Mouse (Mus musculus) adrenal gland, postnatal 4 days (tissue): ENCODE data around the gene Slc12a9. TPM values are rescaled to one million over a fixed set of nuclear protein-coding genes. Genes with fewer than 3 reads are reported as not detected.
"Not testable (repeated sequence)": the region's sequence is repeated elsewhere in the genome, so short reads cannot be mapped to it uniquely, and the experiment has no call there.

ENCODE experiments used
- DNase-seq, 2 experiments: peaks; one replicate each; pipeline ENCODE4 v3.0.0; 2021 to 2022; ENCODE audit warnings: low spot score in 2 of 2, mixed read lengths in 2 of 2
- microRNA-seq: library from miRNA; unstranded; fragments of <30 nt; microRNA quantifications from one replicate; pipeline ENCODE4 v1.2.0, GENCODE M21; 2021
- total RNA-seq, 2 experiments: library from RNA; stranded (reverse); gene quantifications; 2 replicates each; pipeline ENCODE4 v1.2.3; 2021

The Slc12a9 gene
- total RNA-seq, 2 experiments from 2014 or later, result 16.3 to 19.4 TPM

- no peak for DNase-seq
These were observed 43.6 kb downstream of the Slc12a9 start for GRCm38 (mm10) chr5:137289591-137290365.

- DNase-seq, result no peak
These were observed 44.4 kb downstream of the Slc12a9 start for GRCm38 (mm10) chr5:137288999-137289470.

DNA sequence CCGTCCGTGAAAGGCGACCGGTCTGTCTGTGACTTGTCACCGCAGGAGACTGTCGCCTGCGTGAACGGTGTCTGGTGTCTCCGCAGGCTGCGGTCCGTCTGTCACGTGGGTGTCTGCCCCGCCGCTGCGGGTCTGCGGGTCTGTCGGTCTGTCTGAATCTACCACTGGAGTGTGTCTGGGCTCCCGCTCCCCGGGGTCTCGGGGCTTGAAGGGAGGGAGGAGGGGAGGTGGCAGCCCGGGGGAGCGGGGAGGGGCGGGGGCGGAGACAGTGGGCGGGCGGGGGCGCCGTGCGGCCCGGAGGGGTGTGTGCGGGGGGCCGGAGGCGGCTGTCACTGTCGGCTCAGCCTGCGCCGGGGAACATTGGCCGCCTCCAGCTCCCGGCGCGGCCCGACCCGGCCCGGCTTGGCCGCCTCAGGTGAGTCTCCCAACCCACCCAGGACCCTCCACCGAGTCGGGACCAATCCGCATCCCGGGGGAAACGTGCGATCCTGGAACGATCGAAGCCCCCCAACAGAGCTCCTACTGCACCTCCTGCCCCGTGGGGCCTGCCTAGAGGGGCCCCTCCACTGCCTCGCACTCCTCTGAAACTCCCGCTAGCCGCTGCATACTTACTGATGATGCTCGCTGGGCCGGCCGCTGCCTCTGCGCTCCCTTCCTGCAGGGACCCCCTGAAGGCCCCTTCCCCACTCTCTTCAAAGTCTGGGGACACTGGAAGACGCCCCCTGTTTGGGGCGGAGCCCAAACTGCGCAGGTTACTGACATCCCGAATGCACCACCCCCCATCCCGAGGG, 45.2 kb downstream of the Slc12a9 start:
- DNase-seq, result no peak

GRCm38 (mm10) chr5:137287032-137287952, 46.1 kb downstream of the Slc12a9 start, which contains the start of gene Ache:
Gene Ache, plus strand, starts transcription at chr5:137287519.
- DNase-seq, result no peak

DNA sequence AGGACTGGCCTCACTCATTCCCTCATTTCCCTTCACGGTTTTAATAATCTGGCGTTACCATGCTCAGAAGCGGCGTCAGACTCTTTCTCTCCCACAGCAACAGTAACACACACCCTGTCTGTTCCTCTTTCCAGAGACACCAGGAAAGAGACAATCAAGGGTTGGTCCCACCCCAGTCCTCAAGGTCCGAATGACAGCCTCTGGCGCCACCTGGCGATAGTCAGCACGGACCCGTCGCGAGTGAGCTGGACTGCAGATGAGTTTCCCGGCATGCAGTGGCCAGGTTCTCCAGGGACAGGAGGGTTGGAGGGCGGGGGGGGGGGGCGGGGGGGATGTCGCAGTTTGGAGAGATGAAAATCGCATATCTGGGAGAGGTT, 46.8 kb downstream of the Slc12a9 start:
- DNase-seq, result peak; percentile 70 to 76

DNA sequence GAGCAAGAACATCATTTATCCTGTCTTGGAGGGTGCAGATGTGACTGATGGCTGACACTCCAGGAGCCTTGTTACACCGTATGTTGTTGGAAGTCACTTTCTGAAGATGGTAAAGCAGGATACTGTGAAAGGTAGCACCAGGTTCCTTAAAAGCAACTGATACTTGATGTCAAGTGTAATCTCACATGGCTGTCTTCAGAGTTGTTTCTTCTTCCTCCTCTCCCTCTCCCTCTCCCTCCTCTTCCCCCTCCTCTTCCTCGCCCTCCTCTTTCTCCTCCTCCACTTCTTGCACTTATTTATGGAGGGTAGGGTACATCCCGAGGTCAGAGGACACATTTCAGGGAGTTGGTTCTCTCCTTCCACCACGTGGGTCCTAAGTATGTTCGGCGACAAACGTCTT, 47.4 kb downstream of the Slc12a9 start:
- DNase-seq, result no peak

GRCm38 (mm10) chr5:137285045-137285444, 48.4 kb downstream of the Slc12a9 start:
- DNase-seq, result peak in 1 of 2 experiments; percentile 47

GRCm38 (mm10) chr5:137284411-137284810, 49.0 kb downstream of the Slc12a9 start:
- DNase-seq, result not testable (repeated sequence)

- no peak for DNase-seq
These were observed 55.7 kb downstream of the Slc12a9 start for GRCm38 (mm10) chr5:137277360-137278342.

- DNase-seq, result no peak
These were observed 65.1 kb downstream of the Slc12a9 start for GRCm38 (mm10) chr5:137268131-137268910.

DNA sequence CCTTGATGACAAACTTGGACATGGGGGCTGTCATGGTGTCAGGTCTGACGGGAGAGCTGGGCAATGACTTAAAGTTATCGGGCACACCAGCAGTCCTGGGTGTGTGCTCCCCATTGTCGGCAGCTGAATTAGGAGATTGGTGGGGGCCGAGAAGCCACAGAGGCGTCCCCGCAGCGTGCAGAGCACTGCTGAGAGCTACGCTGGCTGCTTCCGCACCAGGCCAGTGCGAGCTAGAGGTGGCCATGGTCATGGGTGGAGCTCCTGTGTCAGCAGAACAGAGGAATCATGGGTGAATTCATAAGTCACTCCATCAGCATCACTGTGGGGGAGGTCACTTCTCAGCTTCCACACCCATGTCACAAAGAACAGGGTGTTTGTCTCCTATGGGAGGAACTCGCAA, 68.6 kb downstream of the Slc12a9 start:
- no peak for DNase-seq

Small RNAs within 50 kb of the gene (microRNA-seq; reads per million reads assigned to microRNA genes)
- 2.1 reads per million for gene Mir7036
- not detected for gene Mir8116

Other genes with a start within 250 kb of the Slc12a9 start
- 10 to 100 TPM; 36.2 to 46.0 TPM for gene Trim56, start 217.4 kb downstream of the Slc12a9 start, total RNA-seq
- not detected for gene Muc3, start 184.3 kb downstream of the Slc12a9 start, total RNA-seq
- under 1 TPM; 0.31 to 0.67 TPM for gene Muc3a, start 121.2 kb downstream of the Slc12a9 start, total RNA-seq
- gene Ache, start 46.1 kb downstream of the Slc12a9 start, total RNA-seq, result 10 to 100 TPM; 12.5 to 20.2 TPM
- 10 to 100 TPM; 10.6 to 11.0 TPM for gene Ufsp1, start 39.0 kb downstream of the Slc12a9 start, total RNA-seq
- gene Srrt, start 25.9 kb downstream of the Slc12a9 start, total RNA-seq, result 100 to 1,000 TPM; 236 to 269 TPM
- gene Trip6, start 19.2 kb downstream of the Slc12a9 start, total RNA-seq, result 10 to 100 TPM; 60.0 to 61.2 TPM
- 10 to 100 TPM; 88.1 to 89.4 TPM for gene Ephb4, start 16.5 kb upstream of the Slc12a9 start, total RNA-seq
- gene Zan, start 143.5 kb upstream of the Slc12a9 start, total RNA-seq, result under 1 TPM; 0.20 to 0.36 TPM
- gene Pop7, start 168.9 kb upstream of the Slc12a9 start, total RNA-seq, result 10 to 100 TPM; 26.5 to 26.9 TPM
- 10 to 100 TPM; 65.1 to 69.2 TPM for gene Gigyf1, start 185.0 kb upstream of the Slc12a9 start, total RNA-seq
- not detected for gene Epo, start 199.6 kb upstream of the Slc12a9 start, total RNA-seq
- 100 to 1,000 TPM; 771 to 773 TPM for gene Gnb2, start 199.9 kb upstream of the Slc12a9 start, total RNA-seq
- 1 to 10 TPM; 8.1 TPM for gene Actl6b, start 219.9 kb upstream of the Slc12a9 start, total RNA-seq
- gene Tfr2, start 236.2 kb upstream of the Slc12a9 start, total RNA-seq, result 10 to 100 TPM in 1 of 2 experiments, 1 to 10 TPM in 1; 2.4 to 25.8 TPM